Mouse (Mus musculus) forelimb bud, embryonic 11.5 days (tissue): Measurements from ENCODE around the gene Rab4a.
"Not testable (repeated sequence)": the region's sequence is repeated elsewhere in the genome, so short reads cannot be mapped to it uniquely, and the experiment has no call there.

Source experiments
- DNase-seq: peaks from one replicate; pipeline ENCODE4 v3.0.0-alpha.2; 2012; ENCODE audit warnings: low read depth, low spot score

Rab4a gene

DNA sequence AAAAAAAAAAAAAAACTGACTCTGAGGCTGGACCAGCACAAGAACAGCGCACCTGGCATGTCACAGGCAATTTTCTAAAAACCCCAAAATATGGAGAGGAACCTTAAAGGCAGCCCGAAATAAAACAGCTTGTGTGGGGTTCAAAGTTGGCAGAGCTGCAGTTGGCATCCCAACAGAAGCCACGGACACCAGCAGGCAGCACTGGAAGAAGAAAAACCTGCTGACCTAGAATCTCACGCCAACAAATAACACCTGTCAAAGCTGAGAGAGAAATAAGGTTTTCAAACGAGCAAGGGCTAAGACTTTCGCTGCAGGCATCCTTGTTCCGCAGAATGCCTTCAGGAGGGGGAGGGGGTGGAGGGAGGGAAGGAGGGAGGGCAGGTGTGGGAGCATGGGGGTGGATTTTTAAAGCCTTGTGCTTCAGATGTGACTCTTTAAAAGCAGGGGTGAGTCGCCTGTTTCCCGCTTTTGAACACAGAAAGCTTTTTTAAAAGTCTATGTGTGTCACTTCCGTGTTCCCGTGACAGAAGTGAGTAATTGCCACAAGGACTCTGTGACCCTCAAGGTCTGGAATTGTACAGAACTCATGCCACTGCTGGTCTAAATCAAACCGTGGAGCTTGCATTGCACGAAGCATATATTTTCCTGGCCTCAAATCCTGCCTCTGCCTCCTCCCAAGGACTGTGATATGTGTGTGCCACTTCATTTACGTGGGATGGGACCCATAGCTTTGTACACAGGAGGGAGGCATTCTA lies 17.2 kb upstream of the Rab4a start:
- no peak for DNase-seq

DNA sequence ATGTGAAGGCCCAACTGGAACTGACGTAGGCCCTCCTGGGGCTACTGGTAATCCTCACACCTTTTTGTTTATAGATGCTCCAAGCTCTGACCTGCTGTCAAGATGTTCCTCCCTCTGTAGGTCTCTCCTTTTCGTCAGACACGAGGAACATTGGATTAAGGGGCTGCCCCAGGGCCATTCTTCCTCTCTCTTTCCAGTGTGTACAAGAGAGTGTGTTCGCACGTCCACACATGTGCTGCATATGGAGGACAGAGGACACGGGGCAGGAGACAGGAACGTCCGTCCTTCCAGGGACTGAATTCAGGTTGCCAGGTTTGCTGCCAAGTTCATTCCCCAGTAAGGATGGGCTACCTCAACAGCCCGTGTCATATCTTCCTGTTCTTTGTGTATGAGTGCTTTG lies 16.3 kb upstream of the Rab4a start:
- DNase-seq = no peak

GRCm38 (mm10) chr8:123789970-123790369 lies 15.8 kb upstream of the Rab4a start:
- peak; percentile 88 for DNase-seq

- no peak for DNase-seq
These were observed 14.5 kb upstream of the Rab4a start for GRCm38 (mm10) chr8:123791101-123791844.

GRCm38 (mm10) chr8:123791845-123792225 lies 13.9 kb upstream of the Rab4a start:
- DNase-seq = no peak

GRCm38 (mm10) chr8:123793900-123794299 lies 11.9 kb upstream of the Rab4a start:
- DNase-seq = no peak

DNA sequence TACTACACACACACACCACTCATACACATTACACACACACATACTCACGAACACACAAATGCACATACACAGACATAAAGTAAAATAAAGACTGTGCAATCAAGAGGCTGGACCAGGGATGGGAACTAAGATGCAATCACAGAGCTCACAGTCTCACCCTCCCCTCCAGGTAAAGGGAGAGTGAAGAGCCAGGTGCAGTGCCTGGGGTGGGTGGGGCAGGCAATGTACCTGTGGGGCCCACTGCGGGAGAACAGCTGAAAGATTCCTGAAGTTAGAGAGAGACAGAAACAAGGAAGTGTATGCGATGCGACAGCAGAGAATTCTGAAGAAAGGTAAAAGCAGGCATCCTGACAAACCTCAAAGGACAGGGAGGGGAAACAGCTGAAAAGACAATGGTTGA lies 11.0 kb upstream of the Rab4a start:
- no peak for DNase-seq

- no peak for DNase-seq
These were observed 9.0 kb upstream of the Rab4a start for GRCm38 (mm10) chr8:123796758-123797157.

- DNase-seq = no peak
These were observed 7.9 kb upstream of the Rab4a start for GRCm38 (mm10) chr8:123797928-123798327.

DNA sequence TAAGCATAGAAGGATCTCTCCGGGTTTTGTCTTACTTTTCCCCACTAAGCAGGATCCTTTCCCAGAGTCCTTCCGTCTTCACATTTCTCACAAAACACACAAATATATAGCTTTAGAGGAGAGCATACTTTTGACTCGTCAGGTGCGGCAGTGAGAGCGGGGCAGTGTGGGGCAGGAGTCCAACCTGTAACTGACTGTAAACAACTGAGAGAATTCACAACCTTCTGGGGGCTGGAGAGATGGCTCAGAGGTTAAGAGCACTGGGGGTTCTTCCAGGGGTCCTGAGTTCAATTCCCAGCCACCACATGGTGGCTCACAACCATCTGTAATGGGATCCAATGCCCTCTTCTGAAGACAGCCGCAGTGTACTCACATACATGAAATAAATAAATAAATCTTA lies 6.4 kb upstream of the Rab4a start:
- DNase-seq = no peak

DNA sequence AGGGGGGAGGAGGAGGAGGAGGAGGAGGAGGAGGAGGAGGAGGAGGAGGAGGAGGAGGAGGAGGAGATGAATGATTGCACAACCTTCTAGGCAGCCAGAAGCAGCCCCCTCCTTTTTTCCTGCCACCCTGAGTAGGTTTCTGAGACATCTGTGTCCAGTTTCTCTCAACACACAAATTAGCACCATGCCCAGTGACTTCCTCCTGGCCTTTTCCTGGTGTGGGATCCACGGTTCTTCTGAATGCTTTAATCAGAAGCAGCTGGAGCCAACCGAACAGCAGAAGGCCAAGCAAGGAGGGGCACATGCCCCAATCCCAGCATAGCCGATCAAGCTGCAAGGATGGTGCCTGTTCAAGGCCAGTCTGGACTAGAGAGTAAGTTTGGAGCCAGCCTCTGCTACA lies 5.9 kb upstream of the Rab4a start:
- DNase-seq = peak; percentile 86

DNA sequence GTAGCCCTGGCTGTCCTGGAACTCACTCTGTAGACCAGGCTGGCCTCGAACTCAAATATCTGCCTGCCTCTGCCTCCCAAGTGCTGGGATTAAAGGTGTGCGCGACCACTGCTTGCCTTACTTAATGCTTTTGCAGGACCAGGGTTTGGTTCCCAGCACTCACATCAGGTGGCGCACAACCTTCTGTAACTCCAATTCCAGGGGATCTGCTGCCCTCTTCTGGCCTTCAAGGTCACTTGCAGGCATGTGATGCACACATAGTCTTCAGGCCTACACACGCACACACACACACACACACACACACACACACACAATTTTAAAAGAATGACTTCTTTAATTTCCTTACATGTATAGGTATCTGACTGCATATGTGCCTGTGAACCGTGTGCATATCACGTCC lies 4.9 kb upstream of the Rab4a start:
- no peak for DNase-seq

DNA sequence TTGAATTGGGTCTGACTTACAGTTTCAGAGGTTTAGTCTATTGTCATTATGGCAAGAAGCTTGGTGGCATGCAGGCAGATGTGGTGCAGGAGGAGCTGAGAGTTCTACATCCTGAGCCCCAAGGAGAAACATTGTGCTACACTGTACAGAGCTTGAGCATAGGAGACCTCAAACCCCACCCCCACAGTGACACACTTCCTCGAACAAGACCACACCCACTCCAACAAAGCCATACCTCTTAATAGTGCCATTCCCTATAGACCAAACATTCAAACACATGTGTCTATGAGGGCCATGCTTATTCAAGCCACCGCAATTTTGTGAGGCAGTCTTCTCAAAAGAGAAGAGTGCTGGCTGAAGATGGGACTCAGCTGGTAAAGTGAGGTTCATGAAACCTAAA lies 4.2 kb upstream of the Rab4a start:
- no peak for DNase-seq

GRCm38 (mm10) chr8:123803639-123804038 lies 2.1 kb upstream of the Rab4a start:
- no peak for DNase-seq

GRCm38 (mm10) chr8:123804586-123804985 lies 1.2 kb upstream of the Rab4a start:
- no peak for DNase-seq

DNA sequence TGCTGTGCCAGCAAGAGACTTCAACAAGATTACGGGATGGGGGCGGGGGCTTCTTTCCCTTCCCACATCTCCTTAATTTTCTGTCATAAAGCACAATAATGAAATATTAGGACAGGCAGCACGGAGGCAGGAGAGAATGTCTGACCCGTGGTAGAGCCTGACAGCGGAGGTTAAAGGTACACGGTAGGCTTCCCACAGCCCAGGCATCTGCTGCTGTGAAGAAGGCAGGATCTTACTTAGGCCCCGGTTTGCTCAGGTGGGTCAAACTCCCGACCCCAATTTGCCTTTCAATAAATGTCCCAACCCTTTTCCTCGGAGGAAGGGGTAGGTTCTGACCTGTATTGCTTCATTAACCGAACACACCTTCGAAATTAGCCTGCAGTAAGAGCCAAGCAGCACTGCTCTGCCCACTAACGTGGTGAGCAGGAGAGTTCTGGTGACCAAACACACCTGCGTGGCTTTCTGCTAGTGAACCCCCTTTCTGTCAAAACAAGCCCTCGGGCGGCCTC lies 522 bp upstream of the Rab4a start:
- no peak for DNase-seq

DNA sequence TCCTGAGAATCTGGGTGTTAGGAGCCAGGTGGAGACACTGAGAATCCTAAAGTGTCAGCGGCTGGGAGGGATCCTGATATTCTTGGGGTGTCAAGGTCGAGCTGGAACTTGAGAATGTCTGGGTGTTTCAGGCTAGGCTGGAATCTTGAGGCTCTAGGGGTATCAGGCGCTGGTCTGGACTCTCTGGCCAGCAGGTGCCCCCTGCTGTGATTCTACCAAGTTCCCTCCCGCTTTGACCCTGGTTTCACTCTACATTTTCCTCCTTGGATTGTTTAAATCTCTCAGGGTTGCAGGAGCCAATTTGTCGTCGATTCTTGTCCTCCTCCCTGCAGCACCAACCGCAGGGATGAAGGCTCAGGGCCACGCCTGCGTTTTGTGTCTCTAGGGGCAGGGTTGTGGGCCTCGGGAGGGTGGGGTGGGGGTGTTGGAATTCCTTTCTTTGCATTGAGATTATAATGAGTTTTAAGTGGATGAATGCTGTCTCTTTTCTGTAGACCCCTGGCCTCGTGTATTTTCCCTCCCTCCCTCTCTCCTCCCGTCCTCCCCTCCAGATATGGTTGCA lies 670 bp downstream of the Rab4a start:
- DNase-seq = no peak

GRCm38 (mm10) chr8:123807024-123807431 lies 1.2 kb downstream of the Rab4a start:
- no peak for DNase-seq

DNA sequence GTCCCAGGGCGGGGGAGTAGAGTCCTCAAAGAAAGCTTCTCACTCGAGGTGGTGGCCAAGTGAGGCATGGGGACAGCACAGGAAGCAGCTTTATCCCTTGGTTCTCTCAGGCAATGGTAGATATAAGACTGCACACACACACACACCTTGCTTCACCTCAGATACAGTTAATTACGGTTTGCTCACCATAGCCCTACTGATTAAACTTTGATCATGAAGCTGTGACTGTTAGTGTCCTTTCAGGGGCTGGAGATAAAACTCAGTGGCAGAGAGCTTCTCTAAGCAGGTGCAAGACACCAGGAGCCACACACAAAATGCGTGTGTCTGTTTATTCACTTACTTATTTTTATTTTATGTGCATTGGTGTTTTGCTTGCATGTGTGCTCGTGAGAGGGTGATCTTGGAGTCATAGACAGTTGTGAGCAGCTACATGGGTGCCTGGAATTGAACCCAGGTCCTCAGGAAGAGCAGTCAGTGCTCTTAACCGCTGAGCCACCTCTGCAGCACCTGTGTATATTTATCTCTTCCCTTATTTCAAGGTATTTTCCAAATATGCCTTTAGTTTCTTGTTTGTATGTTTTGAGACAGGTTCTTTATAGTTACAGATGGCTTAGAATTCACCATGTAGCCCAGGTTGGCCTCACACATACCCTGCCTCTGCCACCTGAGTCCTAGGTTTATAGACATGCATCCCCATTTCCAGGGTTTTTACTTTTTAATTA lies 2.2 kb downstream of the Rab4a start:
- DNase-seq = no peak

GRCm38 (mm10) chr8:123808671-123809070 lies 2.9 kb downstream of the Rab4a start:
- no peak for DNase-seq

DNA sequence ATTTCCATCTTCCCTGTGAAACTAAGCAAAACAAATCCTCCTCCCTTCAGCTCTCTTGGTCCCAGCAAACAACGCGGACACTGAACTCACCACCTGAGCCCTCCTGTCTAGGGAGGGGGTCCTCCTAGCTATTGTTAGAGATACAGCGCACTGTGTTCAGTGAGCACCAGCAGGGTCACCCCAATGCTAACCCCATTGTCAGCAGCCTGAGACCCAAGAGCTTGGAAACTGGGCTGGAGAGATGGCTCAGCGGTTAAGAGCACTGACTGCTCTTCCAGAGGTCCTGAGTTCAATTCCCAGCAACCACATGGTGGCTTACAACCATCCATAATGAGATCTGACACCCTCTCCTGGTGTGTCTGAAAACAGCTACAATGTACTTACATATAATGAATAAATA lies 3.6 kb downstream of the Rab4a start:
- DNase-seq = not testable (repeated sequence)

DNA sequence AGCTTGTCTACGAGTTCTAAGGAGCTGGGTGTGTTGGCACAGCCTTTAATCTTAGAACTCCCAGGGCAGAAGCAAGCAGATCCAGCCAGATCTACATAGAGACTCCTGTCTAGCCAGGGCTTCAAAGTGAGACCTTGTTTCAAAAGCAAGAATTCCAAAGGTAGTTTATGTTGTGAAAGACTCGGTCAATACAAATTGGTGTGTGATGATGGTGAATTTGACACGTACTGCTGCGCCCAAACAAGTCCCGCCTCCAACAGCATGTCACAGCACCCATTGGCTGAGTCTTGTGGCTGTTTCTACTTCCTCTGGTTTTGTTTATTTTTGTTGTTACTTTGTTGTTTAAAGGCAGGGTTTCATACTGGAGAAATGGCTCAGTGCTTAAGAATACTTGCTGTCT lies 6.4 kb downstream of the Rab4a start:
- no peak for DNase-seq
